Mouse (Mus musculus): Measurements from ENCODE around the gene Rad23a. TPM values are rescaled to one million over a fixed set of nuclear protein-coding genes. Genes with fewer than 3 reads are reported as not detected.

Gene Rad23a
- total RNA-seq, 1 experiment = 76.7 TPM

DNA sequence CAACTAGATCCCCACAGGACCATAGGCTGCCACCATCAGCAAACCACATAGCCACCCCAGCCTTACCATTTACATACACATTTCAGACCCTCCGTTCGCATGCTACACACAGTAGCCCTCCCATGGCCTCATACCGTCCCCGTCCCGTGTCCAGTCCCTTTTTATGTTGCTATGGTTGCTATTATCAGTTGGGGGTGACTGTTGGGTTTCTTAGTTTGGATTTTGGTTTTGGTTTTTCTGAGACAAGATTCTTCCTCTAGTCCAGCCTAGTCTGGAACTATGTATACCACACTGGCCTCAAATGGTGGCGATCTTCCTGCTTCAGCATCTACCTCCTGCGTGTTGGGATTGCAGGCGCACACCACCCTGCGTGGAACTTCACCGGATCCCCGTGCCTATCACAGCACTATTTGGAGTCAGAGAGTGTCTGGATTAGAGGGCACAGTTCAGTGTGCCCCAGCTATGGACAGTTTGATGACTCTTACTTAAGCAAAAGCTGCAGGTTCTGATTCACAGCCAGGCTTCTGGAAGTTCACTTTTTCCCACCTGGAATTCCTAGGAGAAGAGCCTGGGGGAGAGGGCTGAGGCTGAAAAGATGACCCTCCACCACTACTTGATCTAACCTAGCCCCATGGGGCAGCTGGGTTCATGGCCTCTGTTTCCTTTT lies 53.5 kb downstream of the Rad23a start:
- no peak overlapping the region for H3K27ac ChIP-seq (ENCODE audit: insufficient read depth, low read depth, low read length, poor library complexity, severe bottlenecking)
- in situ Hi-C loops (cut with MboI; ENCODE audit: low sequenced_read_pairs in 2 of 2, unreplicated experiment in 2 of 2) = no loop called here
- H3K9me3 ChIP-seq (ENCODE audit: control insufficient read depth, insufficient read depth, low read depth, low read length) = no peaks in the 10 kb centered on the region
- no peak for DNase-seq (ENCODE audit: low read depth, low spot score)
- H3K4me3 ChIP-seq (ENCODE audit: insufficient read depth in 1 of 2, low read depth in 1 of 2, low read length in 2 of 2, poor library complexity in 1 of 2, severe bottlenecking in 1 of 2) = no peak overlapping the region
- TF ChIP-seq ZNF384 (IDR thresholded peaks at IDR 0.05; ENCODE audit: low read depth, low read length) (no peak), CHD2 (IDR thresholded peaks at IDR 0.05; ENCODE audit: low read depth, low read length) (no peak), MAFK (IDR thresholded peaks at IDR 0.05; ENCODE audit: insufficient read depth, low read depth, low read length) (no peak), ZC3H11A (IDR thresholded peaks at IDR 0.05; ENCODE audit: borderline replicate concordance, low read depth, low read length) (no peak), HCFC1 (IDR thresholded peaks at IDR 0.05; ENCODE audit: borderline replicate concordance, insufficient read depth, low read length) (no peak)
- H3K4me1 ChIP-seq (ENCODE audit: control insufficient read depth in 2 of 2, insufficient read depth in 2 of 2, low read length in 2 of 2, poor library complexity in 1 of 2) = peaks cover 0 to 6% of the 10 kb centered on the region in 2 experiments; a peak in 1 of 4 replicates
- no peaks in the 10 kb centered on the region for H3K36me3 ChIP-seq (ENCODE audit: control insufficient read depth, insufficient read depth, low read length, poor library complexity, severe bottlenecking)
- no peak overlapping the region for H3K9ac ChIP-seq (ENCODE audit: insufficient read depth, low read depth, low read length, poor library complexity, severe bottlenecking)

DNA sequence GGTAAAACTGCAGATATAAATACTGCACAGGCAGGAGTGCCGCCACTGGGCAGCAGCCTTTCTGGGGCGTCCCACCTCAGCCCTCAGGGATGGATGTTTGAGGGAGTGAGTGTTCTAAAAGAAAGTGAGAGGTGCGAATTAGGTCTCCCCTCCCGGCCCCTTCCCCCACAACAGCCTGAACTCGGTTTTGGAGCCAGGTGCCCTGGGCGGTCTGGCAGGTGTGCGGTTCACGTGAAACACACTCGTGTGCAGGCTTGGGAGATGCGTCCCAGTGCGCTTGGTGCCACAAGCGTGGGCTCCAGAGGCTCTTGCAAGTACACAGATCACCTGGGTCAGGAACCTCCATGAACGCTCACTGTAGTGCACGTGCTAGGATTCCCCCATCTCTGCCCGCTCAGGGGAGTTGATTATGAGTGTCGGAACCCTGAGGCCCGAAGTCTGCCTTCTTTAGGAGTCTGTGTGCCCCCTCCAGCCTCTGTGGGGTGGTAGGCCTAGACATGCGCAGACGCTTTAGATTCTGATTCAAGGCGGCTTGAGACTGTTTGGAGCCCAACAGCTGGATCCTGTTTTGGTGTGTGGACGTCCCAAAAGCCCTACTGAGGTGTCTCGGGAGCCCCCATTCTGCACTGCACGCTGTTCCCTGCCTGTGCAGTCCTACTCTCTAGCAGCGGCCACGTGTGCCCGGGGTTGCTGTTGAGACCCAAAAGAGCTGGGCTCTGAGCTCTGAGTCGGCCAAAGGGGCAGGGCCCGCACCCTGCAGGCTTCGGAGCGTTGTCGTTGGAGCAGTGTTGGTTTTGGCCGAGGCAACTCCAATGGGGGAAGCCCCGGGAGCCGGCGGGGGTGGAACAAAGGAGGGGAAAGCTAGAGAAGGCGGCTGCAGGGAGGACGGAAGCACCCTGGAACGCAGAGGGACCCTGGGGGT lies 54.4 kb downstream of the Rad23a start:
- DNase-seq (ENCODE audit: low read depth, low spot score) = no peak
- no peaks in the 10 kb centered on the region for H3K36me3 ChIP-seq (ENCODE audit: control insufficient read depth, insufficient read depth, low read length, poor library complexity, severe bottlenecking)
- H3K4me3 ChIP-seq (ENCODE audit: insufficient read depth in 1 of 2, low read depth in 1 of 2, low read length in 2 of 2, poor library complexity in 1 of 2, severe bottlenecking in 1 of 2) = peak overlapping the region; percentile 11 to 39; a peak in 2 of 4 replicates

DNA sequence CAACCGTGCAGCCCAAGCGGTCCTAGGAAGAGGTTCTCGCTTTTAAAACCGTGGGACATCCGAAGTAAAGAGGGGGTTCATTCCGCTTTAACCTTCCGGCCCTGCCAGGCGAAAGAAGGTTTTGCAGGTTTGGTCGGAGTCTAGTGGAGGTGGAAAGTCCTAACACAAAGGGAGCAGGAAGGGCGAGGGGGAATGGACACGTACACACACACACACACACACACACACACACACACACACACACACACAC lies 55.0 kb downstream of the Rad23a start:
- H3K4me3 ChIP-seq (ENCODE audit: insufficient read depth in 1 of 2, low read depth in 1 of 2, low read length in 2 of 2, poor library complexity in 1 of 2, severe bottlenecking in 1 of 2) = no peak overlapping the region; a peak in 1 of 4 replicates
- no peak for TF ChIP-seq ZC3H11A (IDR thresholded peaks at IDR 0.05; ENCODE audit: borderline replicate concordance, low read depth, low read length)
- TF ChIP-seq CHD2 (IDR thresholded peaks at IDR 0.05; ENCODE audit: low read depth, low read length) = no peak
- no peak for TF ChIP-seq HCFC1 (IDR thresholded peaks at IDR 0.05; ENCODE audit: borderline replicate concordance, insufficient read depth, low read length)
- no peak for TF ChIP-seq ZNF384 (IDR thresholded peaks at IDR 0.05; ENCODE audit: low read depth, low read length)
- no peak for TF ChIP-seq MAFK (IDR thresholded peaks at IDR 0.05; ENCODE audit: insufficient read depth, low read depth, low read length)
- no peak for DNase-seq (ENCODE audit: low read depth, low spot score)
- in situ Hi-C loops (cut with MboI; ENCODE audit: low sequenced_read_pairs in 2 of 2, unreplicated experiment in 2 of 2) = no loop called here
- no peak overlapping the region for H3K27ac ChIP-seq (ENCODE audit: insufficient read depth, low read depth, low read length, poor library complexity, severe bottlenecking)
- peaks cover 0 to 8% of the 10 kb centered on the region in 2 experiments; a peak in 1 of 4 replicates for H3K4me1 ChIP-seq (ENCODE audit: control insufficient read depth in 2 of 2, insufficient read depth in 2 of 2, low read length in 2 of 2, poor library complexity in 1 of 2)
- H3K9me3 ChIP-seq (ENCODE audit: control insufficient read depth, insufficient read depth, low read depth, low read length) = no peaks in the 10 kb centered on the region
- no peak overlapping the region for H3K9ac ChIP-seq (ENCODE audit: insufficient read depth, low read depth, low read length, poor library complexity, severe bottlenecking)
- H3K36me3 ChIP-seq (ENCODE audit: control insufficient read depth, insufficient read depth, low read length, poor library complexity, severe bottlenecking) = no peaks in the 10 kb centered on the region

More for the DNA sequence above, 54.4 kb downstream of the Rad23a start:
- H3K27ac ChIP-seq (ENCODE audit: insufficient read depth, low read depth, low read length, poor library complexity, severe bottlenecking) = no peak overlapping the region
- no peak overlapping the region for H3K9ac ChIP-seq (ENCODE audit: insufficient read depth, low read depth, low read length, poor library complexity, severe bottlenecking)
- in situ Hi-C loops (cut with MboI; ENCODE audit: low sequenced_read_pairs in 2 of 2, unreplicated experiment in 2 of 2) = no loop called here
- TF ChIP-seq ZC3H11A (IDR thresholded peaks at IDR 0.05; ENCODE audit: borderline replicate concordance, low read depth, low read length) (no peak), ZNF384 (IDR thresholded peaks at IDR 0.05; ENCODE audit: low read depth, low read length) (no peak), MAFK (IDR thresholded peaks at IDR 0.05; ENCODE audit: insufficient read depth, low read depth, low read length) (no peak), CHD2 (IDR thresholded peaks at IDR 0.05; ENCODE audit: low read depth, low read length) (no peak), HCFC1 (IDR thresholded peaks at IDR 0.05; ENCODE audit: borderline replicate concordance, insufficient read depth, low read length) (no peak)
- no peaks in the 10 kb centered on the region for H3K9me3 ChIP-seq (ENCODE audit: control insufficient read depth, insufficient read depth, low read depth, low read length)
- H3K4me1 ChIP-seq (ENCODE audit: control insufficient read depth in 2 of 2, insufficient read depth in 2 of 2, low read length in 2 of 2, poor library complexity in 1 of 2) = peaks cover 0 to 7% of the 10 kb centered on the region in 2 experiments; a peak in 1 of 4 replicates

DNA sequence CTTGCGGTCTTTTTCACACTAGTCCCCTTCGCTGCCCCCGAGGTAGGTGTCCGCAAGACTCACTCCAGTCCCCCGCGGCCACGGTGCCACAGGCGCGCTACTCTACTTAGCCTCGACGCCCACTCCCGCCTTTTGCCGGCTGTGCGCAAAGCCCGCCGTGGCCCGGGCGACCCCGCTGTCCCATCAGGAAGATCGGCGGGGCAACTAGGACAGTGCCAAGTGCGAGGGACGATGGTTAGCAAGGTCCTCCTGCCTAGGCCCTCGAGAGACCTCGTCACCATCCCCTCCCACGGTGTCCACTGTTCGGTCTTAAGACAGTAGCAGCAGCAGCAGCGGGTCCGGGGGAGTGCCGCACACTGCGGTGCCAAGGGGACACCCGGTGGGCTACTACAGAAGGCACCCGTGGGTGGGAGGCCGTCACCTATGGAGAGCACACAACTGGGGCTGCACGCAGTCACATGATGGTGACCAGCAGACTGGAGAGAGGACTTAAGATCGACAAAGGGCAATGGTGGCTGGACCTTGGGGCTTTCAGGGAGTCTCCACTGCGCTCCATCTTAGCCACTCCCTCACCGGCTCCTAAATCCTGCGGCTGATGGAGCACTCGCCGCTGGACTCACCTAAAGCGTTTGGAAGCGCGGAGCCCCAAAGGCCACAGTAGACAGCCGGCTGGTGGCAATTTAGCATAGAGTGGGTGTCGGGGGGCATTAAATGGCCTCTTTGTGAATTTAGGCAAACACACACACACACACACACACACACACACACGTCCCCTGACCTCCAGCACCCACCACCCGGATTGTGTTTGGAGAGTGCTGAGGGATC lies 55.6 kb downstream of the Rad23a start:
- Histone ChIP-seq H3K36me3 (ENCODE audit: control insufficient read depth, insufficient read depth, low read length, poor library complexity, severe bottlenecking) (no peaks in the 10 kb centered on the region), H3K4me3 (ENCODE audit: insufficient read depth in 1 of 2, low read depth in 1 of 2, low read length in 2 of 2, poor library complexity in 1 of 2, severe bottlenecking in 1 of 2) (peak overlapping the region in 1 of 2 experiments; percentile 15; a peak in 1 of 4 replicates), H3K9me3 (ENCODE audit: control insufficient read depth, insufficient read depth, low read depth, low read length) (no peaks in the 10 kb centered on the region), H3K27ac (ENCODE audit: insufficient read depth, low read depth, low read length, poor library complexity, severe bottlenecking) (no peak overlapping the region), H3K4me1 (ENCODE audit: control insufficient read depth in 2 of 2, insufficient read depth in 2 of 2, low read length in 2 of 2, poor library complexity in 1 of 2) (peaks cover 0 to 8% of the 10 kb centered on the region in 2 experiments; a peak in 1 of 4 replicates), H3K9ac (ENCODE audit: insufficient read depth, low read depth, low read length, poor library complexity, severe bottlenecking) (no peak overlapping the region)
- TF ChIP-seq ZNF384 (IDR thresholded peaks at IDR 0.05; ENCODE audit: low read depth, low read length) (no peak), HCFC1 (IDR thresholded peaks at IDR 0.05; ENCODE audit: borderline replicate concordance, insufficient read depth, low read length) (no peak), ZC3H11A (IDR thresholded peaks at IDR 0.05; ENCODE audit: borderline replicate concordance, low read depth, low read length) (no peak), CHD2 (IDR thresholded peaks at IDR 0.05; ENCODE audit: low read depth, low read length) (no peak)
- DNase-seq (ENCODE audit: low read depth, low spot score) = no peak
- in situ Hi-C loops (cut with MboI; ENCODE audit: low sequenced_read_pairs in 2 of 2, unreplicated experiment in 2 of 2) = no loop called here

Other genes starting within 250 kb of the Rad23a start
- 49.3 and 49.7 TPM in 2 replicates for gene Ier2, start 177.8 kb downstream of the Rad23a start, total RNA-seq (2012; rRNA removed)
- 260 and 334 TPM in 2 replicates for gene Trmt1, start 154.4 kb downstream of the Rad23a start, total RNA-seq (2012; rRNA removed)
- gene Nacc1, start 152.8 kb downstream of the Rad23a start, total RNA-seq (2012; rRNA removed) = 75.4 and 85.5 TPM in 2 replicates
- 0.49 and 0.74 TPM in 2 replicates for gene Lyl1, start 139.2 kb downstream of the Rad23a start, total RNA-seq (2012; rRNA removed)
- gene G430095P16Rik, start 117.7 kb downstream of the Rad23a start, total RNA-seq (2012; rRNA removed) = 1.5 and 2.1 TPM in 2 replicates
- gene Nfix, start 40.3 kb downstream of the Rad23a start, total RNA-seq (2012; rRNA removed) = 0.58 and 0.89 TPM in 2 replicates
- 1.0 and 1.4 TPM in 2 replicates for gene Dand5, start 17.8 kb downstream of the Rad23a start, total RNA-seq (2012; rRNA removed)
- gene Gadd45gip1, start 9.1 kb downstream of the Rad23a start, total RNA-seq (2012; rRNA removed) = 24.7 and 30.8 TPM in 2 replicates
- 1,121 and 1,357 TPM in 2 replicates for gene Calr, start 6.3 kb upstream of the Rad23a start, total RNA-seq (2012; rRNA removed)
- 123 and 137 TPM in 2 replicates for gene Farsa, start 16.3 kb upstream of the Rad23a start, total RNA-seq (2012; rRNA removed)
- gene Syce2, start 31.4 kb upstream of the Rad23a start, total RNA-seq (2012; rRNA removed) = 34.7 and 42.3 TPM in 2 replicates
- 36.3 and 57.2 TPM in 2 replicates for gene Gcdh, start 53.3 kb upstream of the Rad23a start, total RNA-seq (2012; rRNA removed)
- gene Klf1, start 61.3 kb upstream of the Rad23a start, total RNA-seq (2012; rRNA removed) = 0.31 and 0.53 TPM in 2 replicates
- 23.7 and 29.5 TPM in 2 replicates for gene Dnase2a, start 67.9 kb upstream of the Rad23a start, total RNA-seq (2012; rRNA removed)
- gene Mast1, start 96.7 kb upstream of the Rad23a start, total RNA-seq (2012; rRNA removed) = 1.4 and 2.5 TPM in 2 replicates
- gene Rtbdn, start 106.3 kb upstream of the Rad23a start, total RNA-seq (2012; rRNA removed) = 0.13 TPM in 1 of 2 replicates, not detected in the other
- not detected in 2 replicates for gene Gm49661, start 128.8 kb upstream of the Rad23a start, total RNA-seq (2012; rRNA removed)
- gene Prdx2, start 128.9 kb upstream of the Rad23a start, total RNA-seq (2012; rRNA removed) = 259 and 328 TPM in 2 replicates
- 160 and 174 TPM in 2 replicates for gene Rnaseh2a, start 129.1 kb upstream of the Rad23a start, total RNA-seq (2012; rRNA removed)
- gene Junb, start 138.1 kb upstream of the Rad23a start, total RNA-seq (2012; rRNA removed) = 53.8 and 57.6 TPM in 2 replicates
- 28.6 and 52.9 TPM in 2 replicates for gene Hook2, start 149.9 kb upstream of the Rad23a start, total RNA-seq (2012; rRNA removed)
- 0.22 and 0.48 TPM in 2 replicates for gene Best2, start 173.9 kb upstream of the Rad23a start, total RNA-seq (2012; rRNA removed)
- gene Asna1, start 184.6 kb upstream of the Rad23a start, total RNA-seq (2012; rRNA removed) = 237 and 266 TPM in 2 replicates
- 161 and 181 TPM in 2 replicates for gene Trir, start 186.2 kb upstream of the Rad23a start, total RNA-seq (2012; rRNA removed)
- gene Tnpo2, start 196.2 kb upstream of the Rad23a start, total RNA-seq (2012; rRNA removed) = 88.4 and 101 TPM in 2 replicates
- 49.3 and 86.0 TPM in 2 replicates for gene Fbxw9, start 219.4 kb upstream of the Rad23a start, total RNA-seq (2012; rRNA removed)
- not detected in 2 replicates for gene Gm5741, start 227.3 kb upstream of the Rad23a start, total RNA-seq (2012; rRNA removed)
- gene Dhps, start 231.1 kb upstream of the Rad23a start, total RNA-seq (2012; rRNA removed) = 54.1 and 63.1 TPM in 2 replicates
- 24.9 and 27.6 TPM in 2 replicates for gene Wdr83os, start 240.1 kb upstream of the Rad23a start, total RNA-seq (2012; rRNA removed)
- gene Wdr83, start 240.6 kb upstream of the Rad23a start, total RNA-seq (2012; rRNA removed) = 26.4 and 32.6 TPM in 2 replicates
- gene Man2b1, start 242.6 kb upstream of the Rad23a start, total RNA-seq (2012; rRNA removed) = 40.2 and 78.2 TPM in 2 replicates

All from ES-E14 (cell line).